Mouse (Mus musculus): ENCODE data around the gene Bcl2l13. TPM values are rescaled to one million over a fixed set of nuclear protein-coding genes. Genes with fewer than 3 reads are reported as not detected.
"Not testable (repeated sequence)": the region's sequence is repeated elsewhere in the genome, so short reads cannot be mapped to it uniquely, and the experiment has no call there.

Gene Bcl2l13
- polyA plus RNA-seq, 1 experiment from 2014 or later: 49.6 TPM

- Histone ChIP-seq H3K9ac (no peak overlapping the region), H3K4me2 (no peak overlapping the region), H3K36me3 (replicated peaks) (no peaks in the 10 kb centered on the region), H3K9me3 (no peaks in the 10 kb centered on the region), H3K4me3 (replicated peaks) (no peak overlapping the region), H3K4me1 (no peaks in the 10 kb centered on the region), H3K27ac (no peak overlapping the region), H3K27me3 (no peaks in the 10 kb centered on the region)
- ATAC-seq (ENCODE audit: low FRiP score): no peak
- 82% methylated on average over 3 of the region's 3 CpGs for WGBS
Observed at GRCm38 (mm10) chr6:120909501-120909900, 73.5 kb downstream of the Bcl2l13 start.

- H3K27me3 ChIP-seq: peaks cover 13% of the 10 kb centered on the region
- H3K9me3 ChIP-seq: no peaks in the 10 kb centered on the region
- no peak overlapping the region for H3K4me3 ChIP-seq (replicated peaks)
- no peak overlapping the region for H3K9ac ChIP-seq
- 84% methylated on average over 13 of the region's 13 CpGs for WGBS
- no peak overlapping the region for H3K27ac ChIP-seq
- H3K4me2 ChIP-seq: no peak overlapping the region
- peaks cover 8% of the 10 kb centered on the region for H3K4me1 ChIP-seq
- no peak for ATAC-seq (ENCODE audit: low FRiP score)
- H3K36me3 ChIP-seq (replicated peaks): no peaks in the 10 kb centered on the region
Observed at GRCm38 (mm10) chr6:120911213-120912007, 75.4 kb downstream of the Bcl2l13 start.

- no peak overlapping the region for H3K9ac ChIP-seq
- no peak overlapping the region for H3K27ac ChIP-seq
- no peak for ATAC-seq (ENCODE audit: low FRiP score)
- H3K4me3 ChIP-seq (replicated peaks): no peak overlapping the region
- H3K4me2 ChIP-seq: no peak overlapping the region
- peaks cover 8% of the 10 kb centered on the region for H3K4me1 ChIP-seq
- H3K27me3 ChIP-seq: peaks cover 13% of the 10 kb centered on the region
- H3K36me3 ChIP-seq (replicated peaks): no peaks in the 10 kb centered on the region
- no peaks in the 10 kb centered on the region for H3K9me3 ChIP-seq
- WGBS: 76% methylated on average over 2 of the region's 2 CpGs
Observed at GRCm38 (mm10) chr6:120912931-120913330, 76.9 kb downstream of the Bcl2l13 start.

GRCm38 (mm10) chr6:120913783-120914182 lies 77.8 kb downstream of the Bcl2l13 start:
- Histone ChIP-seq H3K27me3 (peaks cover 13% of the 10 kb centered on the region), H3K27ac (no peak overlapping the region), H3K4me2 (no peak overlapping the region), H3K9me3 (no peaks in the 10 kb centered on the region), H3K9ac (no peak overlapping the region), H3K4me3 (replicated peaks) (no peak overlapping the region), H3K4me1 (peaks cover 8% of the 10 kb centered on the region), H3K36me3 (replicated peaks) (no peaks in the 10 kb centered on the region)
- ATAC-seq (ENCODE audit: low FRiP score): no peak
- WGBS: 90% methylated on average over 8 of the region's 8 CpGs

GRCm38 (mm10) chr6:120914533-120914910 lies 78.5 kb downstream of the Bcl2l13 start:
- Histone ChIP-seq H3K4me3 (replicated peaks) (no peak overlapping the region), H3K9me3 (no peaks in the 10 kb centered on the region), H3K27me3 (peaks cover 13% of the 10 kb centered on the region), H3K27ac (no peak overlapping the region), H3K4me1 (peaks cover 8% of the 10 kb centered on the region), H3K36me3 (replicated peaks) (no peaks in the 10 kb centered on the region), H3K9ac (no peak overlapping the region), H3K4me2 (no peak overlapping the region)
- 81% methylated on average over 4 of the region's 4 CpGs for WGBS
- no peak for ATAC-seq (ENCODE audit: low FRiP score)

GRCm38 (mm10) chr6:120914911-120915648 lies 79.1 kb downstream of the Bcl2l13 start:
- H3K27ac ChIP-seq: no peak overlapping the region
- H3K9ac ChIP-seq: no peak overlapping the region
- H3K36me3 ChIP-seq (replicated peaks): no peaks in the 10 kb centered on the region
- H3K9me3 ChIP-seq: no peaks in the 10 kb centered on the region
- H3K27me3 ChIP-seq: peaks cover 13% of the 10 kb centered on the region
- ATAC-seq (ENCODE audit: low FRiP score): no peak
- H3K4me1 ChIP-seq: peaks cover 8% of the 10 kb centered on the region
- 42% methylated on average over 9 of the region's 9 CpGs for WGBS
- H3K4me3 ChIP-seq (replicated peaks): no peak overlapping the region
- no peak overlapping the region for H3K4me2 ChIP-seq

GRCm38 (mm10) chr6:120915649-120915975 lies 79.6 kb downstream of the Bcl2l13 start:
- Histone ChIP-seq H3K9me3 (no peaks in the 10 kb centered on the region), H3K27me3 (peaks cover 13% of the 10 kb centered on the region), H3K4me2 (peak overlapping the region; percentile 98), H3K36me3 (replicated peaks) (no peaks in the 10 kb centered on the region), H3K4me1 (peaks cover 8% of the 10 kb centered on the region), H3K4me3 (replicated peaks) (peak overlapping the region; percentile 67; the same call in 1 of the 2 replicates), H3K27ac (no peak overlapping the region), H3K9ac (no peak overlapping the region)
- no peak for ATAC-seq (ENCODE audit: low FRiP score)
- 34% methylated on average over 2 of the region's 2 CpGs for WGBS

- peaks cover 8% of the 10 kb centered on the region for H3K4me1 ChIP-seq
- no peaks in the 10 kb centered on the region for H3K36me3 ChIP-seq (replicated peaks)
- H3K9me3 ChIP-seq: no peaks in the 10 kb centered on the region
- 1% methylated on average over 66 of the region's 67 CpGs for WGBS
- peak; percentile 92 for ATAC-seq (ENCODE audit: low FRiP score)
- H3K4me3 ChIP-seq (replicated peaks): peak within 1 kb of the TSS; percentile 67
- H3K9ac ChIP-seq: peak within 1 kb of the TSS; percentile 65
- peak within 1 kb of the TSS; percentile 98 for H3K4me2 ChIP-seq
- peaks cover 13% of the 10 kb centered on the region for H3K27me3 ChIP-seq
- no peak within 1 kb of the TSS for H3K27ac ChIP-seq
Observed at GRCm38 (mm10) chr6:120916074-120916971, 80.3 kb downstream of the Bcl2l13 start, which contains the start of gene Bid. TSS of gene Bid (minus strand) at chr6:120916853.

- Histone ChIP-seq H3K27me3 (peaks cover 13% of the 10 kb centered on the region), H3K4me3 (replicated peaks) (peak overlapping the region; percentile 67), H3K4me2 (peak overlapping the region; percentile 98), H3K9ac (peak overlapping the region; percentile 65)
- not testable (repeated sequence) for H3K4me1 ChIP-seq; H3K36me3 ChIP-seq (replicated peaks); ATAC-seq (ENCODE audit: low FRiP score); H3K27ac ChIP-seq; H3K9me3 ChIP-seq
- 26% methylated on average over 11 of the region's 14 CpGs for WGBS
Observed at GRCm38 (mm10) chr6:120916972-120917881, 81.2 kb downstream of the Bcl2l13 start.

GRCm38 (mm10) chr6:120917975-120918374 lies 82.0 kb downstream of the Bcl2l13 start:
- H3K27me3 ChIP-seq: peaks cover 13% of the 10 kb centered on the region
- H3K4me2 ChIP-seq: no peak overlapping the region
- no peak overlapping the region for H3K9ac ChIP-seq
- no peaks in the 10 kb centered on the region for H3K9me3 ChIP-seq
- H3K4me3 ChIP-seq (replicated peaks): no peak overlapping the region
- no peaks in the 10 kb centered on the region for H3K36me3 ChIP-seq (replicated peaks)
- H3K4me1 ChIP-seq: peaks cover 8% of the 10 kb centered on the region
- H3K27ac ChIP-seq: no peak overlapping the region
- ATAC-seq (ENCODE audit: low FRiP score): no peak
- 64% methylated on average over 3 of the region's 3 CpGs for WGBS

GRCm38 (mm10) chr6:120924791-120925321 lies 88.8 kb downstream of the Bcl2l13 start:
- not testable (repeated sequence) for H3K36me3 ChIP-seq (replicated peaks); H3K27me3 ChIP-seq; H3K27ac ChIP-seq; H3K9ac ChIP-seq; H3K4me3 ChIP-seq (replicated peaks); H3K4me2 ChIP-seq; ATAC-seq (ENCODE audit: low FRiP score); H3K9me3 ChIP-seq; H3K4me1 ChIP-seq
- WGBS: 74% methylated on average over 2 of the region's 2 CpGs

Data from forebrain, embryonic 12.5 days (tissue).